Mouse (Mus musculus) lung, adult 2 months (tissue): Measurements from ENCODE around the gene Shox2. TPM values are rescaled to one million over a fixed set of nuclear protein-coding genes. Genes with fewer than 3 reads are reported as not detected.

Experiments used
- DNase-seq: peaks from one replicate; pipeline ENCODE4 v3.0.0; 2022
- H3K4me1 ChIP-seq: fragments of 200-500 bp; 2 replicates; pipeline ENCODE4 v1.6.1; 2011; ENCODE audit warnings: low read length; ENCODE audit not compliant: control insufficient read depth, insufficient read depth
- H3K4me3 ChIP-seq: fragments of 200-500 bp; replicated peaks from 2 replicates; pipeline ENCODE3; 2011; ENCODE audit warnings: low read depth, mild to moderate bottlenecking, control low read depth, low read length; ENCODE audit errors: extremely low read depth
- CTCF ChIP-seq: fragments of 200-500 bp; IDR thresholded peaks from 2 replicates; pipeline ENCODE4 v1.5.1; 2011; ENCODE audit warnings: mild to moderate bottlenecking, low read length, control low read depth; ENCODE audit not compliant: insufficient read depth
- POLR2A ChIP-seq: fragments of 200-500 bp; IDR thresholded peaks from 2 replicates; pipeline ENCODE4 v1.6.1; 2011; ENCODE audit warnings: low read depth, mild to moderate bottlenecking, control low read depth, low read length, borderline replicate concordance; ENCODE audit errors: extremely low read depth
- WGBS: fragments of 180-500 bp; shearing (Covaris S2); methylation state at CpG from one replicate; pipeline ENCODE4 v1.1.7; 2018; 5-methylcytosine and 5-hydroxymethylcytosine counted together
- polyA plus RNA-seq: library from polyadenylated mRNA; depleted of rRNA; stranded (reverse); fragments of >200 nt; gene quantifications from 2 replicates; pipeline ENCODE4 v1.2.3, GENCODE M21; 2012; rRNA removed

Gene Shox2
- polyA plus RNA-seq, 1 experiment = 0.71 TPM

DNA sequence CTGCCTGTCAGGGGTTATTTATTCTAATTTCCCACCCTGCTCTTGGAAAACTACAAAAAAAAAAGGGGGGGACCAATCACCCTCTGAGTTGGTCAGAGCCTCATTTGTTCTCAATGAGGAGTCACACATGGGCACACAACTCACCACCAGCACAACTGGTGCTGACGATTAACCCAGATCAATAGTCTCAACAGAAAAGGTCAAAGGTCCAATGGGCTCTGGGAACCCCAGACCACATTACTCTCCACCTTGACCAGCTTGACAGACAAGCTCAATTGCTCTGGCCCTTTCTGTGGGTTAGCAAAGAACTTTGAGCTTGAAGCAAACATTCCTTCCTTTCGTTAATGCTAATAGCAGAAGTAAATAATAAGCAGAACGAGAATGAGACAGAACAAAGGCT is 16.7 kb downstream of the Shox2 start:
- no peak overlapping the region for H3K4me3 ChIP-seq
- DNase-seq = no peak
- WGBS = 51% methylated on average over 3 of the region's 3 CpGs

DNA sequence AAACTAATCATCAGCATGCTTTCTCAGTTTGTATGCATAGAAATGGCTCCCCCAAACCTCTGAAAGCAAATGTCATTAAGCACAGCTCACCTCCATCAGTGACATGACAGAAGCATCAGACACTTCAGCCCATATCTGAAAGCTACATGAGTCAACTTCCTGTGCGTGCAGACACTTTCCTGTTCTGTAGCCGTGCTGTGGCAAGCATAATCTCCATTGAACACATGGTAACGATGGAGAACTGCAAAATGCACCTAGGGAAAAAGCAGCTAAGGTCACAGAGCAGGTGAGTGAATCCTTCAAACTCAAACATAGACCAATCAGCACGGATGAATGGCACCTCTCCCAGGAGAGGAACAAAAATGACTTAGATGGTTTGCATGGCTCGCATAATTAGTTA is 21.6 kb downstream of the Shox2 start:
- Histone ChIP-seq H3K4me1 (no peaks in the 10 kb centered on the region), H3K4me3 (no peak overlapping the region)
- DNase-seq = no peak
- 40% methylated on average over 5 of the region's 5 CpGs for WGBS
- TF ChIP-seq POLR2A = no peak
- no peak for TF ChIP-seq CTCF

More for the DNA sequence above, 16.7 kb downstream of the Shox2 start:
- no peak for TF ChIP-seq POLR2A
- no peak for TF ChIP-seq CTCF
- no peaks in the 10 kb centered on the region for H3K4me1 ChIP-seq

DNA sequence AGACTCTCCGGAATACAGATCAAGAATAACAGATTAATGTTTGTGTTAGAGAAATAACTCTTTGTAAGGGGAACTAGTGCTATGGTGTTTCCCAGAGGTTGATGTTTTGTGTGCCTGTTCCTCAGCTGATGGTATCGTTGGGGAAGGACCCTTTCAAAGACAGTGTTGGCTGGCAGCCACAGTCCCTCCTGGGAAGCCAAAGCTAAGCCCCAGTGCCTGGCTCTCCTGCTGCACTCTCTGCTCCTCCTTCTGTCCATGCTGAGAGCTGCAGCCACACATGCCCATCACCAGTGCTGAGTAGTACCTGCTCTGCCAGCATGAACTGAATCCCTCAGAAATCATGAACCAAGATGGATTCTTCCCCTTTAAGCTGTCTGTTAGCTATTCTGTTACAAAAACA is 26.4 kb downstream of the Shox2 start:
- WGBS = 43% methylated on average over 2 of the region's 2 CpGs
- Histone ChIP-seq H3K4me1 (no peaks in the 10 kb centered on the region), H3K4me3 (no peak overlapping the region)
- no peak for TF ChIP-seq CTCF
- TF ChIP-seq POLR2A = no peak
- no peak for DNase-seq

DNA sequence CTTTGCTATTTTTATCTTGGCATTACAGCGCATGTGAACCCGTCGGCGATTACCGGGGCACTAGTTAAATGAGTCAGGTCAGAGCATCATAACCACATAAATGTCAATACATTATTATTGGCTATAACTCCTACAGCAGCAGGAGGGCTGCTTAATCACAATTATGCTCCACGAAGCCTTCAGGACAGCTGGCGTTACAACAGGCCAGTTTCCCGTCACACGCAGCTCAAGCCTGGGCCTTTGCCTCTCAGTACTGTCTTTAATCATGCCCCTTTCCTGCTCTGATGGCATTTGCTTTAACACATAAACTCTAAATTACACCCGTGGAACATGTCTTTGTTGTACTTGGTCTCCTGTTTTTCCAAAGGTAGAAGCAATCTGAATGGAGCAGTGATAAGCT is 41.9 kb downstream of the Shox2 start:
- TF ChIP-seq CTCF = no peak
- TF ChIP-seq POLR2A = no peak
- WGBS = 76% methylated on average over 10 of the region's 10 CpGs
- H3K4me3 ChIP-seq = no peak overlapping the region
- DNase-seq = no peak
- H3K4me1 ChIP-seq = no peaks in the 10 kb centered on the region

DNA sequence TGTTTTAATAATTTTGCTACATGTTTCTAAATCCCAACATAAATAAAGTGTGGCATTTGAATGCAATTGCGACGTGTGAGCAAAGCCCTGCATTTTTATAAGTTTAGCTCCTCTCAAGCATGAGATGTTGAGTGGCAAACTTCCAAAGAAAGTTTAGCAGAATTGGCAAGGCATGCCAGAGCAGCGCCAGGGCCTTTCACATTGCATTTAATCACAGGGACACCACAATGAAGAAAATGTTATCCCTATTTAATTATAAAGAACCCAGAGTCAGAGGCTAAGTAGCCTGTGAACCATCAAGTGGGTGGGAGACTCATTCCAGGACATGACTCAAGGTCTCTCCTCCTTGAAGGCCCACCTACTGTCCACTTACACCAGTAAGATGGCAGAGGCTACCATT is 59.1 kb downstream of the Shox2 start:
- Histone ChIP-seq H3K4me3 (no peak overlapping the region), H3K4me1 (no peaks in the 10 kb centered on the region)
- WGBS = 67% methylated on average over 3 of the region's 3 CpGs
- DNase-seq = no peak
- TF ChIP-seq POLR2A (no peak), CTCF (no peak)

Other genes with a start within 250 kb of the Shox2 start
- 2.7 and 4.1 TPM in 2 replicates for gene Rsrc1, start 381 bp downstream of the Shox2 start, polyA plus RNA-seq